17 mouse cellular contexts compared by ENCODE assay signal in the genomic region with DNA sequence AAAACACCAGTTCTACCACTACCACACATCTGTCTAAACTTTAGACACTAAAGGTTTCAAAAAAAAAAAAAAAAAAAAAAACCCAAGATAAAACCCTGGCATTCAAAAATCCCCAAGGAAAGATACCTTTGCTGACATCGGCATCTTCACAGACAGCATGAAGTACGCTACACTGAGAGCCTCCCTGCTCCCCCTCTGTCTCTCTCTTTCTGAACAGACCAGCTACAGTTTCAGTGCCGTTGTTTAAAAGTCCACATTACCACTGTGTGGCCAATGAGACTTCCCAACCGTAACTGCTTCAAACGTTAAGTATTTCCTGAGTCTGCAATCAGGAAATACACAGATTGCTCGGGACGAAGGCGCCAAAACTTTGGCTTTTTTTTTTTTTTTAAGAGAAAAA.
DNase-seq lines count a peak whose midpoint lies in the region; ATAC-seq and TF ChIP-seq lines count a peak whose summit lies in the region.
"Had no signal": no experiment of that assay in that cellular context is flagged by ENCODE, and none has a peak within 500 bp of the region (broad histone marks: within the 10 kb centered on the region; RNA-seq: fewer than 3 reads in every experiment).

No protein-coding gene starts in this region.

- no peak for TF ChIP-seq POLR2A in CH12.LX (IDR thresholded peaks at IDR 0.05; ENCODE audit: low read depth, low read length)

- no peak overlapping the region for H3K9ac ChIP-seq in heart, embryonic 11.5 days (ENCODE audit: low read depth, low read length)
- H3K9ac ChIP-seq in heart, embryonic 16.5 days (ENCODE audit: low read length): no peak overlapping the region
- no peak overlapping the region for H3K9ac ChIP-seq in kidney, embryonic 16.5 days (replicated peaks; ENCODE audit: low read length)
- H3K9ac ChIP-seq in CH12.LX (ENCODE audit: insufficient read depth, low read depth): no peak overlapping the region
- H3K9ac ChIP-seq: forebrain, embryonic 15.5 days; heart, embryonic 15.5 days; hindbrain, embryonic 15.5 days had no signal

- in situ Hi-C loops in CH12.LX (cut with MboI; ENCODE audit: low pct_ligation_motif_present, low pct_unique_long_range_greater_than_20kb, low sequenced_read_pairs): loop anchor here (5.0 kb wide), 1 partner anchor 96 kb away; a partner anchor contains a TSS

- H3K27ac ChIP-seq in heart, embryonic 11.5 days (ENCODE audit: low read depth, low read length): no peak overlapping the region
- no peak overlapping the region; the same call in 1 of the 2 replicates for H3K27ac ChIP-seq in heart, embryonic 16.5 days (ENCODE audit: low read length)
- no peak overlapping the region for H3K27ac ChIP-seq in kidney, embryonic 16.5 days (ENCODE audit: low read length)
- H3K27ac ChIP-seq in CH12.LX (ENCODE audit: insufficient read depth, low read depth): no peak overlapping the region
- H3K27ac ChIP-seq: forebrain, embryonic 15.5 days had no signal

- H3K4me3 ChIP-seq in heart, embryonic 11.5 days (ENCODE audit: low read depth, low read length): no peak overlapping the region
- no peak overlapping the region for H3K4me3 ChIP-seq in heart, embryonic 16.5 days (ENCODE audit: low read length)
- H3K4me3 ChIP-seq in kidney, embryonic 16.5 days (ENCODE audit: low read length): no peak overlapping the region
- peak overlapping the region in 2 of 3 experiments; percentile 56 to 59 for H3K4me3 ChIP-seq in CH12.LX (replicated peaks in 1 of 3; ENCODE audit: low read depth in 2 of 3, low read length in 2 of 3, poor library complexity in 1 of 3)
- H3K4me3 ChIP-seq: forebrain, embryonic 15.5 days; heart, embryonic 15.5 days; hindbrain, embryonic 15.5 days had no signal

- no peak for TF ChIP-seq RAD21 in CH12.LX (IDR thresholded peaks at IDR 0.05; ENCODE audit: low read depth, low read length)

- H3K79me2 ChIP-seq in CH12.LX (replicated peaks; ENCODE audit: control insufficient read depth, extremely low read depth, insufficient read depth, poor library complexity, severe bottlenecking): no peaks in the 10 kb centered on the region

- no peaks in the 10 kb centered on the region for H3K27me3 ChIP-seq in heart, embryonic 11.5 days (ENCODE audit: control insufficient read depth, insufficient read depth, low read length)
- H3K27me3 ChIP-seq in heart, embryonic 16.5 days (ENCODE audit: control insufficient read depth, insufficient read depth, low read length): no peaks in the 10 kb centered on the region
- no peaks in the 10 kb centered on the region for H3K27me3 ChIP-seq in kidney, embryonic 16.5 days (ENCODE audit: insufficient read depth, low read length)
- H3K27me3 ChIP-seq in CH12.LX (replicated peaks): no peaks in the 10 kb centered on the region
- H3K27me3 ChIP-seq: forebrain, embryonic 15.5 days; heart, embryonic 15.5 days; hindbrain, embryonic 15.5 days had no signal

- no peak for TF ChIP-seq CTCF in CH12.LX (conservative IDR thresholded peaks at IDR 0.05 in 1 of 2, IDR thresholded peaks at IDR 0.05 in 1 of 2; ENCODE audit: low read depth in 2 of 2, low read length in 2 of 2)

- DNase-seq in heart, postnatal 10 days: no peak
- no peak for DNase-seq in heart, adult 8-10 months (ENCODE audit: low spot score)
- DNase-seq in kidney, postnatal 4 days: no peak
- DNase-seq in CH12.LX (ENCODE audit: extremely low read depth): peak; percentile 54
- DNase-seq in frontal cortex, adult 2 months (ENCODE audit: extremely low spot score in 1 of 2, low spot score in 1 of 2): no peak
- DNase-seq: adrenal gland, postnatal 25 days; cerebellum, adult 18-20 months; cerebellum, adult 9-11 months; cerebellum, postnatal 36 days; gastrocnemius, postnatal 10 days; kidney, adult 11 months had no signal

- ATAC-seq in heart, embryonic 11.5 days (replicated peaks; ENCODE audit: insufficient number of reproducible peaks, low FRiP score, low TSS enrichment): no peak
- no peak for ATAC-seq in heart, embryonic 16.5 days (replicated peaks; ENCODE audit: extremely low read depth, insufficient read depth, low FRiP score)
- no peak for ATAC-seq in kidney, embryonic 16.5 days (ENCODE audit: low FRiP score, low TSS enrichment)

- H3K36me3 ChIP-seq in heart, embryonic 11.5 days (ENCODE audit: control insufficient read depth, insufficient read depth, low read length): no peaks in the 10 kb centered on the region
- H3K36me3 ChIP-seq in heart, embryonic 16.5 days (ENCODE audit: control insufficient read depth, insufficient read depth): peaks cover 4% of the 10 kb centered on the region; the same call in 1 of the 2 replicates
- peaks cover 5% of the 10 kb centered on the region; the same call in 1 of the 2 replicates for H3K36me3 ChIP-seq in kidney, embryonic 16.5 days (ENCODE audit: insufficient read depth, low read length)
- H3K36me3 ChIP-seq in CH12.LX (replicated peaks in 1 of 2; ENCODE audit: control insufficient read depth in 1 of 2, insufficient read depth in 1 of 2, low read length in 1 of 2): peaks cover 0 to 15% of the 10 kb centered on the region in 2 experiments
- H3K36me3 ChIP-seq: forebrain, embryonic 15.5 days; heart, embryonic 15.5 days; hindbrain, embryonic 15.5 days had no signal

- no peaks in the 10 kb centered on the region for H3K9me3 ChIP-seq in heart, embryonic 11.5 days (replicated peaks; ENCODE audit: control insufficient read depth, low read length)
- no peaks in the 10 kb centered on the region for H3K9me3 ChIP-seq in heart, embryonic 16.5 days (replicated peaks; ENCODE audit: control insufficient read depth, low read length)
- H3K9me3 ChIP-seq in kidney, embryonic 16.5 days (ENCODE audit: low read length): no peaks in the 10 kb centered on the region
- no peaks in the 10 kb centered on the region for H3K9me3 ChIP-seq in CH12.LX (replicated peaks; ENCODE audit: low read length)
- H3K9me3 ChIP-seq: forebrain, embryonic 15.5 days; heart, embryonic 15.5 days; hindbrain, embryonic 15.5 days had no signal

- dilution Hi-C loops in CH12.LX (cut with MboI; ENCODE audit: extremely low pct_ligation_motif_present, extremely low pct_unique_long_range_greater_than_20kb, low sequenced_read_pairs): no loop called here

- H3K4me2 ChIP-seq in heart, embryonic 11.5 days: peak overlapping the region; percentile 2; the same call in 1 of the 2 replicates
- peak overlapping the region; percentile 28; the same call in 1 of the 2 replicates for H3K4me2 ChIP-seq in heart, embryonic 16.5 days (ENCODE audit: low read depth, low read length)
- H3K4me2 ChIP-seq in kidney, embryonic 16.5 days (replicated peaks; ENCODE audit: low read depth, low read length): peak overlapping the region; percentile 26; the same call in 1 of the 2 replicates
- no peak overlapping the region for H3K4me2 ChIP-seq in CH12.LX (ENCODE audit: insufficient read depth, low read depth, poor library complexity, severe bottlenecking)
- H3K4me2 ChIP-seq: forebrain, embryonic 15.5 days; heart, embryonic 15.5 days; hindbrain, embryonic 15.5 days had no signal

- intact Hi-C loops in heart, postnatal 10 days (cut with DNase I): no loop called here

- 68% methylated on average over 8 of the region's 8 CpGs for WGBS in heart, embryonic 11.5 days (ENCODE audit: insufficient replicate concordance)
- 56% methylated on average over 8 of the region's 8 CpGs for WGBS in heart, embryonic 16.5 days
- WGBS in kidney, embryonic 16.5 days: 31% methylated on average over 8 of the region's 8 CpGs

- TF ChIP-seq EP300 in CH12.LX (IDR thresholded peaks at IDR 0.05; ENCODE audit: low read length): no peak

- H3K4me1 ChIP-seq in heart, embryonic 11.5 days (ENCODE audit: control insufficient read depth, insufficient read depth, low read length): peaks cover 4% of the 10 kb centered on the region; the same call in 1 of the 2 replicates
- H3K4me1 ChIP-seq in heart, embryonic 16.5 days (ENCODE audit: control insufficient read depth, insufficient read depth, low read length): peaks cover 13% of the 10 kb centered on the region
- H3K4me1 ChIP-seq in kidney, embryonic 16.5 days (ENCODE audit: insufficient read depth, low read length): peaks cover 7% of the 10 kb centered on the region; the same call in 1 of the 2 replicates
- H3K4me1 ChIP-seq in CH12.LX (ENCODE audit: control insufficient read depth in 1 of 2, insufficient read depth in 2 of 2): peaks cover 10 to 48% of the 10 kb centered on the region in 2 experiments

TF ChIP-seq in CH12.LX, 34 proteins besides CTCF, POLR2A, EP300 and RAD21:
- no peak for TF ChIP-seq TCF12 (IDR thresholded peaks at IDR 0.05; ENCODE audit: low read depth, low read length)
- 0 out of 2 replicates have a peak, but pooled peaks have one; percentile 16 for TF ChIP-seq ETS1 (conservative IDR thresholded peaks at IDR 0.05; ENCODE audit: low read depth, low read length)
- TF ChIP-seq ZNF384 (IDR thresholded peaks at IDR 0.05; ENCODE audit: low read depth, low read length): peak; percentile 73
- no peak for TF ChIP-seq RCOR1 (conservative IDR thresholded peaks at IDR 0.05; ENCODE audit: low read depth, low read length)
- 0 out of 2 replicates have a peak, but pooled peaks have one; percentile 41 for TF ChIP-seq ELF1 (IDR thresholded peaks at IDR 0.05; ENCODE audit: low read depth, low read length)
- peak; percentile 63; the same call in 1 of the 2 replicates for TF ChIP-seq MAFK (IDR thresholded peaks at IDR 0.05; ENCODE audit: insufficient replicate concordance, low read length)
- TF ChIP-seq TBP (conservative IDR thresholded peaks at IDR 0.05; ENCODE audit: low read depth, low read length): 0 out of 2 replicates have a peak, but pooled peaks have one; percentile 27

Comparison
In these comparisons a context has a peak if more than half of its experiments do, and no peak if none do; other contexts are left out.
1. H3K4me3 ChIP-seq: peak in CH12.LX (2 of 3); none in heart, embryonic 11.5 days (single experiment), heart, embryonic 16.5 days (single experiment) and kidney, embryonic 16.5 days (single experiment).